Mouse (Mus musculus): ENCODE results near the gene Bod1l. TPM values are rescaled to one million over a fixed set of nuclear protein-coding genes. Genes with fewer than 3 reads are reported as not detected.

Gene Bod1l
- total RNA-seq, 2 experiments from 2014 or later = 21.5 to 35.3 TPM

- ATAC-seq (replicated peaks; ENCODE audit: poor library complexity, severe bottlenecking) = peak; percentile 30; the same call in 1 of the 2 replicates
Measured at GRCm38 (mm10) chr5:41761509-41762140, 82.5 kb downstream of the Bod1l start.

DNA sequence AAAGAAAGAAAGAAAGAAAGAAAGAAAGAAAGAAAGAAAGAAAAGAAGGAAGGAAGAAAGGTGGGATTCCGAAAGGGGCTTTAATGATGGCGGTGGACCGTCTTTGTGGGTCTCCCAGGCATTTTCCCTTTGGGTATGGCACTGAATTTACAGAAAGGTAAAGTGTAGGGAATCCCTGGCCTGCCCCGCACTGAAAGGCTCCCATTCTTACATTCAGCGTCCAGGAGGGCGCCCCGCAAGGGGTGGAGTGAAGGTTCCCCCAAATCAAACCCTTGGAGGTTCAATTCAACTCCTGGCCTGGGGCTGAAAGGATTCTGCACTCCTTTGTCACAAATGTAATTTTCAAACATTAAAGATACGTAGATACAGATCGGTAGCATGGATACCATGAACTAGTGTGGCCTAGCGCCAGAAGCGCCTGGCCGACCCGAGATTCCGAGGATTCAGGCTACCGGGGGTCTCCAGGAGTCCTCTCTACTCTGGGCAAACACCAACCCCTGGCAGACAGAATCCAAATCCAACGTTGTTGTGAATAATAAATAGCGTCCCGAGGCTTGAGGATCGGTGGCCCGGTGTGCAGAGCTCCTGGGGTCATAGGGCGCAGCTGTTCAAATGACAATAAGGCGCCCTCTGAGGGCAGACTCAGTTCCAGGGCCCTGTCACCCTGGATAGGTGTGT is 83.1 kb downstream of the Bod1l start:
- ATAC-seq (replicated peaks; ENCODE audit: poor library complexity, severe bottlenecking) = no peak

- ATAC-seq (replicated peaks; ENCODE audit: poor library complexity, severe bottlenecking) = no peak
Measured at GRCm38 (mm10) chr5:41760071-41760470, 84.0 kb downstream of the Bod1l start.

DNA sequence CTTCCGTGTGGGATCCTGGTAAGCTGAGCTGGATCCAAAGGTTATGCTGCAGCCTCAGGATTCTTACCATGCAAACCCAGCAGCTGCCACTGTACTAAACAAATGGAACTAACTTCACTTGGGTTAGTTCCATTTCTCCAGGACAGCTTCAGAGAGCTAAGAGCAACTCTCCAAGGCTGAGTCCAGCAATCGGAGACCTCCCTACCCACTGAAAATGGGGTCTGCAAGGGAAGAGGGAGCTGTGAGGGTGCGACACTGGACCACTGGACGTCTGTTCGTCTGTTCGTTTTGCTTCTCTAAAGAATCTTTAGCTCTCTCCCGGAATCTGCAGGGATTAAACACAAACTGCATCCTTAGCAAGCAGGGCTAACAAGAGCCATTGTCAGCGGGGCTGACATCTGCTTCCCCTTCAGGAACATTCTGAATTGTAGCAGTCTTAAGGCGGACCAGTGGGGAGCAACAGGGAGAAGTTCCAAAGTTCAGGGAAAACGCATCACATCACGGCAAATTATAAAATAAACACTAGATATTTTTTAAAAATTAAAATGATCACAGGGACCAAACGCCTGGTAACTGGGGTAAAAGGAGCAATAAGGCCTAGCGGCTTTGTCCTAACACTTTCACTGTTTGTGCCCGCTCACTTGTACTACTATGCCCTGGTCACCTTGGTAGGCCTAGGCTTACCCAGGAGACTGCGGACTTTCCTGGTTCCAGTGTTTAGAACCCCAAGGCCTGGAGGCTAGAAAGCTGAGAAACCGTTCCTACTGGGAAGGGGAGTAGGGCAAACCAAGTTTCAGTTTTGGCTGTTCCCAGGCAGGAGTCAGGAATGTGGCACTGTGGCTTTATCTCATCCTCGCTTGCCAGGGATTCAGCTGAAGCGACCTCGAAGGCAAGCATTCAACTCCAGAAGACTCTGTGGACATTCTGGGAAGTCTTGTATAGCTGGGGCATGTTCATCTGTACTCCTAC is 85.2 kb downstream of the Bod1l start:
- no peak for ATAC-seq (replicated peaks; ENCODE audit: poor library complexity, severe bottlenecking)

- no peak for ATAC-seq (replicated peaks; ENCODE audit: poor library complexity, severe bottlenecking)
Measured at GRCm38 (mm10) chr5:41757338-41757737, 86.8 kb downstream of the Bod1l start.

DNA sequence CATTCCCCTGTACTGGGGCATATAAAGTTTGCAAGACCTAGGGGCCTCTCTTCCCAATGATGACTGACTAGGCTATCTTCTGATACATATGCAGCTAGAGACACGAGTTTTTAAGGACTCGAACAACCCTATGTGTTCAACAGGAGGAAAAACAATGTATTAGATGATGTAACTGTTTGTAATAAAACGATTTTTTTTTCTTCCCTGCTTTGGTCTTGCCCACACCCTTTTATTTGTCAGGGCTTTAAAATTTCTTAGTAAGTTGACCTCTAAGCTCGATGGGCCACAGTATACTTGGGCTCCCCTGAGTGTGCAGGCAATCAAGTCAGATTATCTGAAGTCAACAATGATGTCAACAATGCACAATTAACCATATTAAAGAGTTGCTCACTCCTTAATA is 87.7 kb downstream of the Bod1l start:
- no peak for ATAC-seq (replicated peaks; ENCODE audit: poor library complexity, severe bottlenecking)

DNA sequence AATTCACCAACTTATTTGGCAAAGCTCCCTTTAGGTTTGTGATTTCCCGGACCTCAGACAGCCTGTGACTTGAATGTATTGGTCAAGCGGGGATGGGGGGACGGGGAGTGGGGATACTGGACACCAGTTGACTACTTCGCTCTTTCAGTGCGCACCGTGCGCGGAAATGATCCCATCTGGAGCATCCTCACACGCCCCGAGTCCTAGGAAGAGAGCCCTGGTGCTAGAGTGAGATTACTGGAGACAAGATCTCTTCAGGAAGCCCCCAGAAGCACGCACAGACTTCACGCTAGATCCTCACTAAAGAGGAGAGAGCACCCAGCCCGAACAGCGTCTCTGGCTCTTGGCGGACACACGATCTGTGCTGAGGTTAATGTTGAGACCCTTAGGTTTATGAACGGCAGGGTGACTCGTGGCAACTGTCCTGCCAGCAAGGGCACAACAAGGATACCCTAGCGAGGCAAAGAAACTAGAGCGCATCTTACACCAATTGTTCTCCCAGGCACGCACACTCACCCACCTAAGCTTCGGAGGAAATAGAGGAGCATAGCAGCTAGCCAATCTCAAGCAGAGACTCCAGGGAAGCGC is 88.6 kb downstream of the Bod1l start:
- 0 out of 2 replicates have a peak, but pooled peaks have one; percentile 20 for ATAC-seq (replicated peaks; ENCODE audit: poor library complexity, severe bottlenecking)

GRCm38 (mm10) chr5:41754836-41755235 is 89.3 kb downstream of the Bod1l start:
- no peak for ATAC-seq (replicated peaks; ENCODE audit: poor library complexity, severe bottlenecking)

DNA sequence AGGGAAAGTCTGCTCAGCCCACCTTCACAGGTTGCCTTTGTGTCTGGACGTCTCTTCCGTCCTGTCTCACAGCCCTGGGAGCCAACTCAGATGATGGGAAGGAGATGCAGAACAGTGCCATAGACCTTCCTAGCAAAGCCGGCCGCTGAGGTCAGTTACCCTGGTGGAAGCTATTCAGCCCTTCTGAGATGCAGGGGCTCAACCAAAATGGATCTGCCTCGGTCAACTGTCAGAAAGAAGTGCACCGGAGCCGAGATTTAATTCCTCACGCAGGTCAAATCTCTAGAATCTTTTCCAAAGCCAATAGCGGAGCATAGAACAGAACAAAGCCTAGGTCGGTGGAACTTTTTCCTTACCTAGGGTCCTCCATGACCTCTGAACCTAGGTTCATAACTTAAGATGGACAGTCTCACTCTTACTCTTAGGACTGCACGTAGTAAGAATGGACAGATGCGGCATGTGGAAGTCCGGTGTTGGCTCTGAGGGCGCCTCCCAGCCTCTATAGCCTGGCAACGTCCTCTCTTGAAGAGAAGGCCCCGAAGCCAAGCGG is 89.8 kb downstream of the Bod1l start:
- no peak for ATAC-seq (replicated peaks; ENCODE audit: poor library complexity, severe bottlenecking)

DNA sequence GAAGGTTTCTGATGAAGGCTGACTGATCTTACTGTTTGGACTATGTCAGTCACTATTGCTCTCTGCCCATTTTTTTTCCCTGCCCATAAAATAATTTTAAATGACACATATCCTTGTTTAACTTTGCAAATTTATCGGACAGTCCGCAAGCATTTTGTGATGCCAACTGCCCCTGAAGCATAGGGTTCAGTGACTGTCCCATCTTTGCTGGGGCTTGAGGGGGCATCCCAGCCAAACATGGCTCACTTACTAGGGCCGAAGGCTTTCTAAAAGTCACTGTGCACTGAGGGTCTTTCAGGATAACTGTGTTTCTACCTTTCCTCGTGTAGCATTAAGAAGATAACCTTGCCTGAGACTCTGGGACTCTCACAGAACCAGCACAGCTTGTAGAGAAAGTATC is 91.4 kb downstream of the Bod1l start:
- ATAC-seq (replicated peaks; ENCODE audit: poor library complexity, severe bottlenecking) = no peak

- ATAC-seq (replicated peaks; ENCODE audit: poor library complexity, severe bottlenecking) = no peak
Measured at GRCm38 (mm10) chr5:41744898-41745780, 99.0 kb downstream of the Bod1l start.

GRCm38 (mm10) chr5:41744234-41744633 is 99.9 kb downstream of the Bod1l start:
- peak; percentile 27; the same call in 1 of the 2 replicates for ATAC-seq (replicated peaks; ENCODE audit: poor library complexity, severe bottlenecking)

GRCm38 (mm10) chr5:41738817-41739216 is 105.3 kb downstream of the Bod1l start:
- ATAC-seq (replicated peaks; ENCODE audit: poor library complexity, severe bottlenecking) = peak; percentile 100

Other genes with a start within 250 kb of the Bod1l start
- 34.7 and 35.4 TPM in 2 replicates for gene Rab28, start 136.2 kb downstream of the Bod1l start, total RNA-seq (2014; fragmentation: Nextera tagmentation)
- gene Rab28, start 136.2 kb downstream of the Bod1l start, total RNA-seq (2017) = 32.2 and 40.0 TPM in 2 replicates
- gene Nkx3-2, start 79.8 kb downstream of the Bod1l start, total RNA-seq (2014; fragmentation: Nextera tagmentation) = not detected in 2 replicates
- not detected in 2 replicates for gene Nkx3-2, start 79.8 kb downstream of the Bod1l start, total RNA-seq (2017)
- not detected in 2 replicates for gene Gm16223, start 223.6 kb upstream of the Bod1l start, total RNA-seq (2014; fragmentation: Nextera tagmentation)
- gene Gm16223, start 223.6 kb upstream of the Bod1l start, total RNA-seq (2017) = not detected in 2 replicates

Data from granulocyte monocyte progenitor cell, adult 5-6 weeks (primary cell).